Mouse (Mus musculus) B cell, adult (primary cell): ENCODE results near the gene Fam83e. TPM values are rescaled to one million over a fixed set of nuclear protein-coding genes. Genes with fewer than 3 reads are reported as not detected.

Source experiments
- total RNA-seq: library from RNA; stranded (reverse); gene quantifications from 4 replicates; pipeline ENCODE4 v1.2.4, GENCODE M21; 2023; ENCODE audit not compliant: inconsistent age

Fam83e gene
- 0.77 to 1.7 TPM (median 1.3 TPM) in 4 replicates for total RNA-seq

GRCm38 (mm10) chr7:45720413-45721233, at the start of gene Fam83e:
Gene Fam83e, plus strand, starts transcription at chr7:45721212.

GRCm38 (mm10) chr7:45683396-45684050, 37.5 kb upstream of the Fam83e start, which contains the start of gene Ntn5:
Gene Ntn5, plus strand, starts transcription at chr7:45684022.

GRCm38 (mm10) chr7:45693921-45694591, 27.0 kb upstream of the Fam83e start, which contains the start of gene Sec1:
Gene Sec1, minus strand, starts transcription at chr7:45694402.

GRCm38 (mm10) chr7:45699523-45700141, 21.4 kb upstream of the Fam83e start, which contains the start of gene Car11:
Gene Car11, plus strand, starts transcription at chr7:45699843.

GRCm38 (mm10) chr7:45704730-45705442, 16.1 kb upstream of the Fam83e start, which contains the start of gene Dbp:
Gene Dbp, plus strand, starts transcription at chr7:45705088.

GRCm38 (mm10) chr7:45715090-45715708, 5.8 kb upstream of the Fam83e start, which contains the start of gene Rpl18:
Gene Rpl18, plus strand, starts transcription at chr7:45715457.

GRCm38 (mm10) chr7:45717918-45718297, 3.1 kb upstream of the Fam83e start, which contains the start of gene Sphk2:
Gene Sphk2, minus strand, starts transcription at chr7:45718002.

GRCm38 (mm10) chr7:45725713-45726112, 4.7 kb downstream of the Fam83e start, which contains the start of gene Spaca4:
Gene Spaca4, minus strand, starts transcription at chr7:45725813.

Other genes with a start within 250 kb of the Fam83e start
- not detected in 4 replicates for gene Tulp2, start 239.3 kb upstream of the Fam83e start, total RNA-seq
- 0.77 to 1.8 TPM (median 0.98 TPM) in 4 replicates for gene Gm45808, start 234.4 kb upstream of the Fam83e start, total RNA-seq
- 2.9 to 3.9 TPM (median 3.5 TPM) in 4 replicates for gene Dhdh, start 232.4 kb upstream of the Fam83e start, total RNA-seq
- 76.1 to 93.0 TPM (median 84.2 TPM) in 4 replicates for gene Nucb1, start 210.8 kb upstream of the Fam83e start, total RNA-seq
- gene Ppp1r15a, start 194.9 kb upstream of the Fam83e start, total RNA-seq, result 1,362 to 1,471 TPM (median 1,417 TPM) in 4 replicates
- 0.83 to 4.6 TPM (median 2.2 TPM) in 4 replicates for gene Plekha4, start 194.9 kb upstream of the Fam83e start, total RNA-seq
- not detected in 4 replicates for gene Hsd17b14, start 166.3 kb upstream of the Fam83e start, total RNA-seq
- 27.1 to 39.9 TPM (median 32.9 TPM) in 4 replicates for gene Bcat2, start 151.1 kb upstream of the Fam83e start, total RNA-seq
- gene Fgf21, start 105.7 kb upstream of the Fam83e start, total RNA-seq, result not detected in 4 replicates
- not detected in 4 replicates for gene Fut1, start 103.9 kb upstream of the Fam83e start, total RNA-seq
- gene Izumo1, start 99.4 kb upstream of the Fam83e start, total RNA-seq, result not detected in 4 replicates
- 0.27 to 0.35 TPM in 2 of 4 replicates, not detected in the others for gene Rasip1, start 93.7 kb upstream of the Fam83e start, total RNA-seq
- gene Mamstr, start 81.2 kb upstream of the Fam83e start, total RNA-seq, result not detected in 4 replicates
- not detected in 4 replicates for gene Fut2, start 54.8 kb upstream of the Fam83e start, total RNA-seq
- 0.42 TPM in 1 of 4 replicates, not detected in the others for gene Ntn5, start 37.2 kb upstream of the Fam83e start, total RNA-seq
- gene Sec1, start 26.8 kb upstream of the Fam83e start, total RNA-seq, result 0.27 TPM in 1 of 4 replicates, not detected in the others
- not detected in 4 replicates for gene Car11, start 21.4 kb upstream of the Fam83e start, total RNA-seq
- 17.8 to 20.5 TPM (median 19.0 TPM) in 4 replicates for gene Dbp, start 16.1 kb upstream of the Fam83e start, total RNA-seq
- gene Rpl18, start 5.8 kb upstream of the Fam83e start, total RNA-seq, result 2,003 to 2,338 TPM (median 2,227 TPM) in 4 replicates
- gene Sphk2, start 3.2 kb upstream of the Fam83e start, total RNA-seq, result 30.8 to 37.6 TPM (median 33.8 TPM) in 4 replicates
- gene Spaca4, start 4.6 kb downstream of the Fam83e start, total RNA-seq, result not detected in 4 replicates
- gene Lmtk3, start 62.5 kb downstream of the Fam83e start, total RNA-seq, result 0.19 to 0.27 TPM (median 0.21 TPM) in 3 of 4 replicates, not detected in the other
- 1.3 to 1.9 TPM in 2 of 4 replicates, not detected in the others for gene Sult2b1, start 63.5 kb downstream of the Fam83e start, total RNA-seq
- gene Cyth2, start 93.4 kb downstream of the Fam83e start, total RNA-seq, result 136 to 151 TPM (median 143 TPM) in 4 replicates
- 1.8 to 5.1 TPM (median 3.7 TPM) in 4 replicates for gene Kcnj14, start 103.6 kb downstream of the Fam83e start, total RNA-seq
- gene Grwd1, start 109.7 kb downstream of the Fam83e start, total RNA-seq, result 26.1 to 38.5 TPM (median 31.5 TPM) in 4 replicates
- gene Kdelr1, start 151.6 kb downstream of the Fam83e start, total RNA-seq, result 58.3 to 59.3 TPM (median 58.7 TPM) in 4 replicates
- gene Grin2d, start 157.2 kb downstream of the Fam83e start, total RNA-seq, result 0.29 to 0.55 TPM (median 0.35 TPM) in 4 replicates
- not detected in 4 replicates for gene Syngr4, start 175.5 kb downstream of the Fam83e start, total RNA-seq
- 5.5 to 10.0 TPM (median 7.1 TPM) in 4 replicates for gene Tmem143, start 175.7 kb downstream of the Fam83e start, total RNA-seq
- 184 to 230 TPM (median 195 TPM) in 4 replicates for gene Emp3, start 200.2 kb downstream of the Fam83e start, total RNA-seq
- 5.8 to 10.9 TPM (median 8.7 TPM) in 4 replicates for gene Ccdc114, start 202.9 kb downstream of the Fam83e start, total RNA-seq